ENCODE assay signal across 11 mouse cellular contexts in the genomic region with DNA sequence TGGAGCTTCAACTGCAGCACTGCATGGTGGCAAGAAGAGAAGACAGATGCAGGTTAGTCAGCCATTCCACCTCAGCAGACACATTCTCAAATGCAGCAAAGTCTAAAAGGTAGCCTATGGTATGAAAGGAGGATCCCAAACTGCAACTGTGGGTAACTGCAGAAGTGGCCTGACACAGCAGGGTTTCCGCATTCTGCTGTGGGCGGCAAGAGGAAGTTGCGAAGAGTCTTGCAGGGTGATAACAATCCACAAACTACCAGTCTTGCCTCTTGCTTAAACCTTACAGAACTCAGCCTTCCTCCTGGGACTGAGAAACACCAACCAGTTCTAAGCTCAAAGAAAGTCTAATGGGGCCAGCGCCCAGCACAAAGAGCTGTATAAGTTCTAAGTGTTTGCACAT.
DNase-seq lines count a peak whose midpoint lies in the region; ATAC-seq lines count a peak whose summit lies in the region.
"Had no signal": no experiment of that assay in that cellular context is flagged by ENCODE, and none has a peak within 500 bp of the region (broad histone marks: within the 10 kb centered on the region; RNA-seq: fewer than 3 reads in every experiment).

No protein-coding gene starts in this region.

- peak overlapping the region; percentile 40 for H3K4me3 ChIP-seq in brown adipose tissue, adult 24 weeks (ENCODE audit: insufficient read depth, low read depth, low read length)
- H3K4me3 ChIP-seq in lung, embryonic 16.5 days (ENCODE audit: low read length), result no peak overlapping the region
- H3K4me3 ChIP-seq: heart, embryonic 13.5 days had no signal

- H3K9ac ChIP-seq in lung, embryonic 16.5 days (ENCODE audit: low read length), result no peak overlapping the region
- H3K9ac ChIP-seq: heart, embryonic 13.5 days had no signal

- H3K27ac ChIP-seq in brown adipose tissue, adult 24 weeks (replicated peaks; ENCODE audit: low read depth, low read length), result peak overlapping the region; percentile 67
- H3K27ac ChIP-seq in lung, embryonic 16.5 days (ENCODE audit: low read length), result peak overlapping the region; percentile 43
- H3K27ac ChIP-seq: heart, embryonic 13.5 days; kidney, postnatal 0 days had no signal

- H3K4me2 ChIP-seq in lung, embryonic 16.5 days (ENCODE audit: low read depth, low read length), result no peak overlapping the region
- H3K4me2 ChIP-seq: heart, embryonic 13.5 days had no signal

- no peaks in the 10 kb centered on the region for H3K9me3 ChIP-seq in lung, embryonic 16.5 days (ENCODE audit: control insufficient read depth, low read length)
- H3K9me3 ChIP-seq: heart, embryonic 13.5 days had no signal

- H3K27me3 ChIP-seq in lung, embryonic 16.5 days (ENCODE audit: control insufficient read depth, insufficient read depth, low read depth, low read length), result no peaks in the 10 kb centered on the region
- H3K27me3 ChIP-seq: heart, embryonic 13.5 days had no signal

- peak; percentile 51 to 52 for DNase-seq in spleen, adult 18-20 months
- DNase-seq in ovary, postnatal 14 days (ENCODE audit: low spot score), result no peak
- no peak for DNase-seq in right cerebral cortex, adult 18-20 months
- DNase-seq in embryo, embryonic 11 days, result no peak
- DNase-seq: cerebellum, postnatal 10 days had no signal

- no peaks in the 10 kb centered on the region for H3K36me3 ChIP-seq in lung, embryonic 16.5 days (ENCODE audit: control insufficient read depth, insufficient read depth, low read length)

- ATAC-seq in CD4-positive, CD25-positive, alpha-beta regulatory T cell, adult 4 months, result peak; percentile 63
- ATAC-seq in lung, embryonic 16.5 days (ENCODE audit: low read depth), result 0 out of 2 replicates have a peak, but pooled peaks have one; percentile 38
- no peak for ATAC-seq in erythroblast, adult 5-6 weeks (replicated peaks; ENCODE audit: low FRiP score, poor library complexity, severe bottlenecking)

- peaks cover 3% of the 10 kb centered on the region; the same call in 1 of the 2 replicates for H3K4me1 ChIP-seq in brown adipose tissue, adult 24 weeks (ENCODE audit: control insufficient read depth, insufficient read depth, insufficient read length, low read length)
- H3K4me1 ChIP-seq in lung, embryonic 16.5 days (replicated peaks; ENCODE audit: control insufficient read depth, insufficient read depth, low read length), result peaks cover 8% of the 10 kb centered on the region; the same call in 1 of the 2 replicates

- WGBS in lung, embryonic 16.5 days, result 69% methylated on average over 4 of the region's 4 CpGs

Comparison
In these comparisons a context has a peak if more than half of its experiments do, and no peak if none do; other contexts are left out.
1. DNase-seq: peak in spleen, adult 18-20 months (2 of 2); none in ovary, postnatal 14 days (single experiment), right cerebral cortex, adult 18-20 months (single experiment) and embryo, embryonic 11 days (single experiment).